ENCODE assay signal across 9 mouse cellular contexts in the genomic region with DNA sequence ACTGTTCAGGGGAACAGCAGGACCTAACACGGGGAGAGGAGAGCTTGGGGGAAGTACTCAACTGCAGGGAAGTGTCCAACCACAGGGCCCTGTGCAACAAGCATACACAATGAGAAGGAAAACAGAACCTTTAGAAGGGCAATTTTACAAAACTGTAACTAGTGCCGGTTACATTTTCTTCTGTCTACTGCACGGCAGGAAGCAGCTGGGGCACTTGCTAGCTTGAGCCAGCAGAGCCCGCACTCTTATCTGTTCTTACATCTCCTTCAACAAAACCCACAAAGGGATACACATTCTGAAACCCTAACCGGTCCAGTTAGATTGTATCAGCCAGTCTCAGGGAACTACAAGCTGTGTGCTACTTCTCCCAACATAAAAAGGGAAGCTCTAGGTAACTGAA. TPM values are rescaled to one million over a fixed set of nuclear protein-coding genes. Genes with fewer than 3 reads are reported as not detected.
A peak's percentile ranks its signal among the peaks of the same experiment; 100 is the strongest.
DNase-seq lines count a peak whose midpoint lies in the region; ATAC-seq and TF ChIP-seq lines count a peak whose summit lies in the region.
"Had no signal": no experiment of that assay in that cellular context is flagged by ENCODE, and none has a peak within 500 bp of the region (broad histone marks: within the 10 kb centered on the region; RNA-seq: fewer than 3 reads in every experiment).

No protein-coding gene starts in this region.

- no peaks in the 10 kb centered on the region for H3K27me3 ChIP-seq in lung, embryonic 15.5 days

- H3K27ac ChIP-seq in lung, embryonic 15.5 days = peak overlapping the region; percentile 89
- H3K27ac ChIP-seq in gastrocnemius, adult 2 months = no peak overlapping the region
- H3K27ac ChIP-seq: heart, adult 2 months had no signal

- TF ChIP-seq POLR2A in lung, adult 2 months (IDR thresholded peaks at IDR 0.05; ENCODE audit: borderline replicate concordance, extremely low read depth, low read depth, low read length) = no peak

- no peaks in the 10 kb centered on the region for H3K9me3 ChIP-seq in lung, embryonic 15.5 days

- TF ChIP-seq CTCF in lung, adult 2 months (IDR thresholded peaks at IDR 0.05; ENCODE audit: insufficient read depth, low read length) = no peak
- no peak for TF ChIP-seq CTCF in gastrocnemius, adult 2 months (IDR thresholded peaks at IDR 0.05)

- H3K4me3 ChIP-seq in lung, embryonic 15.5 days = no peak overlapping the region
- no peak overlapping the region for H3K4me3 ChIP-seq in lung, adult 2 months (replicated peaks; ENCODE audit: extremely low read depth, low read depth, low read length)
- no peak overlapping the region for H3K4me3 ChIP-seq in gastrocnemius, adult 2 months
- H3K4me3 ChIP-seq: heart, adult 2 months had no signal

- intact Hi-C loops in gastrocnemius, adult 2 months (cut with DNase I) = no loop called here
- intact Hi-C loops in left cerebral cortex, postnatal 14 days (cut with DNase I) = no loop called here
- intact Hi-C loops in gastrocnemius, postnatal 36 days (cut with DNase I) = no loop called here

- ATAC-seq in lung, embryonic 15.5 days (ENCODE audit: borderline replicate concordance, extremely low read depth, low FRiP score, low TSS enrichment) = no peak

- WGBS in lung, embryonic 15.5 days = 14% methylated on average over 5 of the region's 5 CpGs
- 24% methylated on average over 5 of the region's 5 CpGs for WGBS in lung, adult 2 months

- peaks cover 62% of the 10 kb centered on the region for H3K4me1 ChIP-seq in lung, embryonic 15.5 days
- H3K4me1 ChIP-seq in lung, adult 2 months (ENCODE audit: control insufficient read depth, insufficient read depth, low read length) = peaks cover 13% of the 10 kb centered on the region; the same call in 1 of the 2 replicates

- DNase-seq in lung, adult 2 months = no peak
- DNase-seq in c-Kit-positive CD71-positive TER-119-negative erythroid progenitor cells, embryonic 14.5 days (ENCODE audit: low read depth) = peak; percentile 39
- peak; percentile 42 to 67 for DNase-seq in kidney, postnatal 25 days
- peak; percentile 39 to 61 for DNase-seq in thymus, adult 18-20 months
- no peak for DNase-seq in gastrocnemius, adult 2 months
- no peak for DNase-seq in left cerebral cortex, postnatal 14 days (ENCODE audit: low spot score in 2 of 2)
- DNase-seq in gastrocnemius, postnatal 36 days = no peak
- DNase-seq: heart, adult 2 months had no signal

- no peak overlapping the region for H3K4me2 ChIP-seq in lung, embryonic 15.5 days

- no peak overlapping the region for H3K9ac ChIP-seq in lung, embryonic 15.5 days

- H3K36me3 ChIP-seq in lung, embryonic 15.5 days = peaks cover 29% of the 10 kb centered on the region; the same call in 1 of the 2 replicates

RNA-seq across cellular contexts. Expression of gene Slc35b4, which starts 20.9 kb away (rescaled TPM):
- polyA plus RNA-seq in lung, embryonic 15.5 days (2015; fragmentation: Nextera tagmentation; extraction: Ambion mirVana) = 59.2 and 61.8 TPM in 2 replicates
- polyA plus RNA-seq in lung, adult 2 months (2012; rRNA removed) = 13.9 and 21.1 TPM in 2 replicates
- 1 to 10 TPM; 6.8 to 8.9 TPM for total RNA-seq in gastrocnemius, adult 2 months (2021)
- total RNA-seq in left cerebral cortex, postnatal 14 days (2021) = 10 to 100 TPM; 48.0 to 51.4 TPM
- 1 to 10 TPM; 5.6 to 5.8 TPM for total RNA-seq in gastrocnemius, postnatal 36 days (2021)

Comparison
In these comparisons a context has a peak if more than half of its experiments do, and no peak if none do; other contexts are left out.
1. DNase-seq: peak in c-Kit-positive CD71-positive TER-119-negative erythroid progenitor cells, embryonic 14.5 days (single experiment), kidney, postnatal 25 days (2 of 2) and thymus, adult 18-20 months (2 of 2); none in lung, adult 2 months (single experiment), gastrocnemius, adult 2 months (single experiment), left cerebral cortex, postnatal 14 days (0 of 2) and gastrocnemius, postnatal 36 days (0 of 2).
2. RNA of gene Slc35b4, which starts 20.9 kb away (total RNA-seq): 48.0 to 51.4 TPM in left cerebral cortex, postnatal 14 days; 6.8 to 8.9 TPM in gastrocnemius, adult 2 months and 5.6 to 5.8 TPM in gastrocnemius, postnatal 36 days; every median in the first group is over 4 times any median in the second.